Mouse (Mus musculus) forebrain, embryonic 10.5 days (tissue): Measurements from ENCODE around the gene Gh. TPM values are rescaled to one million over a fixed set of nuclear protein-coding genes. Genes with fewer than 3 reads are reported as not detected.

Experiments
- DNase-seq: peaks from one replicate; pipeline ENCODE4 v3.0.0-alpha.2; 2017; ENCODE audit warnings: low spot score; ENCODE audit errors: extremely low spot score
- H3K27ac ChIP-seq: fragments of 300-500 bp; sonication (generic); 2 replicates; pipeline ENCODE4 v1.5.1; 2016; ENCODE audit warnings: mild to moderate bottlenecking
- H3K27me3 ChIP-seq: fragments of 300-500 bp; sonication (generic); 2 replicates; pipeline ENCODE4 v1.6.1; 2016; ENCODE audit warnings: mild to moderate bottlenecking; ENCODE audit not compliant: poor library complexity, severe bottlenecking
- H3K36me3 ChIP-seq: fragments of 300-500 bp; sonication (generic); replicated peaks from 2 replicates; pipeline ENCODE4 v1.6.1; 2016; ENCODE audit warnings: mild to moderate bottlenecking, moderate library complexity
- H3K4me1 ChIP-seq: fragments of 300-500 bp; sonication (generic); 2 replicates; pipeline ENCODE4 v1.6.1; 2016
- H3K4me3 ChIP-seq: fragments of 300-500 bp; sonication (generic); 2 replicates; pipeline ENCODE4 v1.5.1; 2016; ENCODE audit warnings: mild to moderate bottlenecking, moderate library complexity
- H3K9me3 ChIP-seq: fragments of 300-500 bp; sonication (generic); 2 replicates; pipeline ENCODE4 v1.6.1; 2016; ENCODE audit warnings: mild to moderate bottlenecking, moderate library complexity
- WGBS: fragments of 180-500 bp; shearing (Covaris S2); methylation state at CpG from one replicate; pipeline ENCODE4 v1.1.7; 2016; 5-methylcytosine and 5-hydroxymethylcytosine counted together
- polyA plus RNA-seq: library from polyadenylated mRNA; unstranded; fragments of >200 nt; fragmentation: Nextera tagmentation; extraction: Ambion mirVana; gene quantifications from 2 replicates; pipeline ENCODE4 v1.2.1, GENCODE M21; 2016

Gene Gh
- polyA plus RNA-seq, 1 experiment from 2014 or later, result not detected

DNA sequence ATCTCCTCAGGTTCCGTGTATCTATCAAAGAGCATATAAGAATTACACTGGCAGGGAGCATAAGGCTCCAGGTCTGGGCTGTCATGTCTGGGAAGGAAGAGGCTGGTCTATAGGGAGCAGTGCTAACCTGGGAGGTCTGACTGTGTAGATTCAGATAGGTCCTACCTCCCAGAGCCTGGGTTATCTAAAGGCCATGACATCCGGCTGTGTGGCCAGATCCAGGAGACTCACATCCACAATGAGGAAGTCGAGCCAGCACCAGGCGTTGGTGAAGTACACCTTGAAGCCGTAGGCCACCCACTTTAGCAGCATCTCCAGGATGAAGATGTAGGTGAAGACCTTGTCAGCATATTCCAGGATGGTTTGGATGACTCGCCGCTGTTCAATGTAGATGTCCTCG lies 24.8 kb upstream of the Gh start:
- Histone ChIP-seq H3K36me3 (no peaks in the 10 kb centered on the region), H3K4me3 (no peak overlapping the region), H3K9me3 (no peaks in the 10 kb centered on the region), H3K27me3 (no peaks in the 10 kb centered on the region), H3K4me1 (peaks cover 35% of the 10 kb centered on the region), H3K27ac (no peak overlapping the region)
- WGBS, result 92% methylated on average over 8 of the region's 8 CpGs
- no peak for DNase-seq

DNA sequence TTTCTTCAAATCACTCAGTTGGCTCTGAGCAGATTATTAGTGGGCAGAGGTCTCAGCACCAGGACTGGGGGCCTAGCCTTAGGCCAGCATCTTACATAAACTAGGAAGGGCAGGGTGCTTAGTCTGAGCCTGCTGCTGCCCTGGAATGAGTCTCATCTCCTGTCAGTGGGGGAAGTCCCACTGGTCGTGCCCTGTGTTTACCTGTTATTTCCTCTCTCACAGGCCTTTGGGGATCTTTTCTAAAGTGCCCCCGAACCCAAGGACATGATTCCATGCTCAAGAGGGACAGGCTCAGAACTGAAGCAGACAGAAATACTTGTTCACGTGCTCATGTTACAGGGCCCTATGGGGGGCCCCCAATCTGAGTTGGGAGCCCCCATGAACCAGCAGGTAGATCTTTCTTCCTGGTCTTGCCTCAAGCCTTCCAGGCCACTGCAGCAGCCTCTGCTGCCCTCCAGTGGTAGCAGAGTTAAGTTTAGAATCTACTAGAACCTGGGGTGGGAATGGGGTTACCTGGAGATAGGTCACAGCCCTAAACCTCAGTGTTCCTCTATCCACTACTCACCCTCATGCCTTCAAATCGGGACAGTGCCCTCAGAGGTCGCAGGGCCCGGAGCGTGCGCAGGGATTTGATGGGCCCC lies 24.0 kb upstream of the Gh start:
- 77% methylated on average over 8 of the region's 8 CpGs for WGBS
- H3K27me3 ChIP-seq, result no peaks in the 10 kb centered on the region
- H3K27ac ChIP-seq, result peak overlapping the region; percentile 11; the same call in 1 of the 2 replicates
- no peaks in the 10 kb centered on the region for H3K36me3 ChIP-seq
- peaks cover 35% of the 10 kb centered on the region for H3K4me1 ChIP-seq
- peak; percentile 36 for DNase-seq
- no peaks in the 10 kb centered on the region for H3K9me3 ChIP-seq
- no peak overlapping the region for H3K4me3 ChIP-seq

DNA sequence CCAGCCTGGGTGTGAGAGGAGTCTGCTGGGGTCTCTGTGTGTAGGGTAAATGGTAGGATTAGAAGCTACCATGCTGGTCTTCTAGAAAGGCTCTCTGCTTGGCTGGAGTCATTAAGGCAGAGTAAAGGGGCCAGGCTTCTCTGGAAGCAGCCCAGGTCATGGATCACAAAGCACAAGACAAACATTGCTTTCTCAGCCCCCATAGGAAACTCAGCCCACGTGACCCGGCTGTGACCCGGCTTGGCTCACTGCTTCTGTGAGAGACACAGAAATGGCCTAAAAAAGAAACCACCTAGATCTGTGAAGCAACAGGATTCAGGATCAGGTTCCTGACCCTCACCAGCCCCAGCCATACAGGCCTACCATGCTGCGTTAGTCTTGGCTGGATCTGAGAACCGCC lies 23.2 kb upstream of the Gh start:
- no peak for DNase-seq
- H3K9me3 ChIP-seq, result no peaks in the 10 kb centered on the region
- H3K4me1 ChIP-seq, result peaks cover 35% of the 10 kb centered on the region
- H3K36me3 ChIP-seq, result no peaks in the 10 kb centered on the region
- no peaks in the 10 kb centered on the region for H3K27me3 ChIP-seq
- H3K4me3 ChIP-seq, result no peak overlapping the region
- WGBS, result 64% methylated on average over 5 of the region's 5 CpGs
- H3K27ac ChIP-seq, result peak overlapping the region; percentile 22

DNA sequence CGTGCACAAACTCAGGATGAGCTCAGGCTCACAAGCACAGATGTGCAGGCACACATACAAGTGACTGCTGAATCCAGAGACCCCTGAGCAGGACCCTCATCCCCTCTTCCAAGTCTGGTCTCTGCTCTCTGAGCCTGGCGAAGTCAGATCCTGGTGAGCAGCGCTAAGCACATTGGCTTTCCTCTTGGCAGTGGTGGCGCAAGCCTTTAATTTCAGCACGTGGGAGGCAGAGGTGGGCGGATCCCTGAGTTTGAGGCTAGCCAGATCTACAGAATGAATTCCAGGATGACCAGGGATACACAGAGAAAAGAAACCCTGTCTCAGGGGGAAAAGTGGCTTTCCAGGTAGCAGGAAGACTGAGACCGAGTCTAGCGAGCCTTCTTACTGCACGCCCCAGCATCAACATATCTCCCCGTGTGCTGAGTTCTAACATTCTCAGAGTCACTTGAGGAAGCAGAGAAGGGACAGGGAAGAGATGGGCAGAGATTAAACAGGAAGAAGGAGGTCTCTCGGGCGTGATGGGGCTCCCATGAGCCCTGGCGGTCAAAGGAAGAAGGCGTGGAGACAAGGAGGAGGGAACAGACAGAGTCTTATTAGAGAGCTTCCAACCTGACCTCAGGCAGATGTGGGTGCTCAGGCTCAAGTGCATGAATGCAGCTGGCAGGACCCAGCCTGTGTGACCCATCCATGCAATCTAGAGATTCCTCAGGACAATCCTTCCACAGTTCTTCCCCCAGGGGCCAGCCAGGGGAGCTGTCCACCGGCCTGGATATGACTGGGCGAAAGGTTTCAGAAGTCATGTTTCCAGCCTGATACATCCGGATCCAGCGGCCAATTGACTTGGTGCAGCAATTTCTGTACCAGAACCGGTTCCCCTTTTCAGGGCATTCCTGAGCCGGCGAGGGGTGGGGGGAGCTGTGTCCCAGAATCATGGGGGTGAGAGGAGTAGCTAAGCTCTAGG lies 17.0 kb upstream of the Gh start:
- Histone ChIP-seq H3K4me3 (no peak overlapping the region), H3K36me3 (no peaks in the 10 kb centered on the region), H3K27ac (no peak overlapping the region), H3K27me3 (no peaks in the 10 kb centered on the region), H3K9me3 (no peaks in the 10 kb centered on the region), H3K4me1 (peaks cover 30% of the 10 kb centered on the region)
- WGBS, result 79% methylated on average over 21 of the region's 21 CpGs
- DNase-seq, result no peak

DNA sequence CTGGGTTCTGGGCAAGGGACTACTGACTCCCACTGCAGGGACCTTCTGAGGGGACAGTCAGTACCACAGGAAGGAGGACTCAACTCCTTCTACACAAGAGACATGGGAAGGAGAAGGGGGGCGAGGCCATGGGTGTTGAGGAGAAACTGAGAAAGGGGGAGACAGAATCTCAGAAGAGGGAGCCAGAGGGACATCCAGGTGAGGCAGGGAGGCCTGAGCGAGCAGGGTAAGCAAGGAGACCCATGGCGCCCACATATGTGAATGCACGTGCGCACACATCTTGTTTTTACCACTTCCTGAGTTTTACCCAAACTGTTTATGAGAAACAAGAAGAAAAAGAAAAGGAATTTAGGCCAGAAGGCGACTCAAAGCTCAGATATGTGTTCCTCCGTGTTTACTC lies 16.1 kb upstream of the Gh start:
- H3K4me3 ChIP-seq, result no peak overlapping the region
- H3K36me3 ChIP-seq, result no peaks in the 10 kb centered on the region
- no peak for DNase-seq
- no peaks in the 10 kb centered on the region for H3K27me3 ChIP-seq
- no peaks in the 10 kb centered on the region for H3K9me3 ChIP-seq
- no peak overlapping the region for H3K27ac ChIP-seq
- 89% methylated on average over 7 of the region's 7 CpGs for WGBS
- H3K4me1 ChIP-seq, result peaks cover 38% of the 10 kb centered on the region

DNA sequence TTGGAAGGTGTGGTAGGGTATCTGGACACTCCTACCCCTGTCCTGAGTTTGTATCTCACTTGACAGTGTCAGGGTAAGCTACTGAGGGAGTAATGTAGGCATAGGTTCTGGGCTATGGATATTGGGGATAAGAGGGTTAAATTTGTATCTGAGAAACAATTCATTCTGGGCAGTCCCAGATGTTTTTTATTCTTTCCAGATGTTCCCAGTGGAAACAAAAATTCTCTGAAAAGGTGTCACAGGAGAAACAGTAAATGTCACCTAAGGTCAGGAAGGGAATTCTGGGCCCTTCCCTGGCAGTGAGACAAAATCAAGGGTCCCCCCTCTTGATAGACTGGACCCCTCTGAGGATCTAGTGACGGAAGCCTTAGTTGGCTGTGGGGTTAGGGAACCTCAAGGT lies 14.8 kb upstream of the Gh start:
- Histone ChIP-seq H3K27me3 (no peaks in the 10 kb centered on the region), H3K9me3 (no peaks in the 10 kb centered on the region), H3K4me1 (peaks cover 38% of the 10 kb centered on the region), H3K36me3 (no peaks in the 10 kb centered on the region), H3K27ac (0 out of 2 replicates have a peak overlapping the region, but pooled peaks have one; percentile 20), H3K4me3 (no peak overlapping the region)
- DNase-seq, result no peak
- WGBS, result 67% methylated on average over 1 of the region's 1 CpGs

DNA sequence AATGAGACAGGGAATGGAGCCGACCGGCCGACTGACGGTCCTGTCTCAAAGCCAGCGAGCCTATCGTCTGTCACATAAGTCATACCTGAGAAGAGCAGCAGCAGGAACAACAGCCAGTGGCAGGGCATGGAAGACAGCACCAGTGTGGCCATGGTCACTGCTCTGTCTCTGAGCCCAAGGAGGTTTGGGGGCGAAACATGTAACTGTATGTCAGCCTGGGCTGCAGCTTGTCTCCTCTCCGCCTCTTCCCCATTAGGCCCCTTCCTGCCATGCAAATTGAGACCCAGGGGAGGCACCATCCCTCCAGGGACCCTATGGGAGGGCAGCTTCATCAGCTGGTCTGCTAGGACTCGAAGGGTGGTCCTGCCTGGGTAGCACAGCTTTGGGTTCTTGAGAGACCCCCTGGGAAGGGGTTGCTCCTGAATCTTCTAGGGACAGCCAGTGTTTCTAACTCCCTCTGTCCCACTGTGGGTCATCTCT lies 12.7 kb upstream of the Gh start, which contains the start of gene Cd79b:
Cd79b (minus strand) TSS at position 430 of the 480 bp plus-strand sequence.
- 75% methylated on average over 9 of the region's 9 CpGs for WGBS
- peak within 1 kb of the TSS; percentile 51; the same call in 1 of the 2 replicates for H3K27ac ChIP-seq
- H3K36me3 ChIP-seq, result no peaks in the 10 kb centered on the region
- H3K9me3 ChIP-seq, result no peaks in the 10 kb centered on the region
- no peak for DNase-seq
- peaks cover 44% of the 10 kb centered on the region for H3K4me1 ChIP-seq
- no peaks in the 10 kb centered on the region for H3K27me3 ChIP-seq
- no peak within 1 kb of the TSS for H3K4me3 ChIP-seq

DNA sequence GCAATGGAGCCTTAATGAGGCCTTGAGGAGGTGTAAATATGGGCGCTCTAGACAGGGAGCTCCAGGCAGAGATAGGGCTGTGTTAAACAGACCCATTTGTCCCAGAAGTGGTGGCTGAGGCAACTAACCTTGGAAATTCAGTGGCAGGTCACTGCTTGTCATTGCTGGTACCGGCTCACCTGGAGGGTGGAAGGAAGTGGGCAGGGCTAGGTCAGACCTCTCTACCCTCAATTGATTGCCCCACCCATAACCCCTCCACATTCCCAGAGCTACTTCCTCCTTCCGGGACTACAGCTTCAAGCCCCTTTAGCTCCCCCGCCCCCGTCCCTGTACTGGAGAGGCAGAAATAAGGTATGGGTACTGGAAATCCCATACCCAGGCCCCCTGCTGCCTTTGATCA lies 11.9 kb upstream of the Gh start:
- Histone ChIP-seq H3K36me3 (no peaks in the 10 kb centered on the region), H3K9me3 (no peaks in the 10 kb centered on the region), H3K4me3 (no peak overlapping the region), H3K27me3 (no peaks in the 10 kb centered on the region), H3K27ac (peak overlapping the region; percentile 51; the same call in 1 of the 2 replicates), H3K4me1 (peaks cover 36% of the 10 kb centered on the region)
- WGBS, result 68% methylated on average over 5 of the region's 5 CpGs
- DNase-seq, result no peak

DNA sequence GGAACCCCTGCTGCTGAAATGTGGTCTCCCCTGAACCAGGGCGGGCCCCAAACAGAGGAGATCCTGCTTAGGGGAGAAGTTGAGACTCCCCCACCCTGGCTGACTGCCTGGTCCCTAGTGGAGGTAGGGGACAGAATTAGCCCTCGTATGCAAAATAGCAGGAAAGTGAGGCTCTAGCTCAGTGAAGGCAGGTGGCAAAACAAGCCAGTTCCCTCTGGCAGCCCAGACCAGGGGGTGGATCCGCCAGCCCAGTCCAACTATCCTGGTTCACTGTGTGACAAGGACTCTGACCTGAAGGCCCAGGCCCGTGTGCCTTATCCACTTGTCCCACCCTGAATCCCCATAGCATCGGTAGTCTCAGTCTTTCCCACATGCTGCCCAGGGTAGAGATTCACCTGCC lies 8.5 kb upstream of the Gh start:
- WGBS, result 67% methylated on average over 5 of the region's 5 CpGs
- no peak overlapping the region for H3K27ac ChIP-seq
- no peaks in the 10 kb centered on the region for H3K27me3 ChIP-seq
- no peak for DNase-seq
- H3K4me3 ChIP-seq, result no peak overlapping the region
- H3K9me3 ChIP-seq, result no peaks in the 10 kb centered on the region
- H3K4me1 ChIP-seq, result peaks cover 31% of the 10 kb centered on the region
- H3K36me3 ChIP-seq, result no peaks in the 10 kb centered on the region

DNA sequence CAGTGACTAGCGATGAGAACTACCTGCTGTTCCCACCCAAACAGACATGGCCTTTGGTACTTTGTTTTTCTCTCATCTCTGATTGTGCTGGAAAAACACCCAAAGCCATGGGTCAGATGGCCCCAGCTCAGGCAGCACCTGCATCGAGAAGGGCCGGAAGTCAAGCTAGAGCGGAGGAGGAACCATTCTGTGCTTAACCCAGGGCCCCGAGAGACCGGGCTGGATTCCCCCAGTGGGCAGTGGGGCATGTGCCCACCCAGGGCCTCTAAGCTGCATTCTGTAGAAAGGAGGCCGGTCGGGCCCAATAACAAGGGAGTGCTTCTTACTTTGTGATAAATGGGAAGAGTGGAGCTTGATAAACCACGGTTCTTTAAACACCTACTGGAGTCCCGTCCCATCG lies 6.5 kb upstream of the Gh start:
- H3K27me3 ChIP-seq, result no peaks in the 10 kb centered on the region
- no peaks in the 10 kb centered on the region for H3K9me3 ChIP-seq
- H3K27ac ChIP-seq, result peak overlapping the region; percentile 48; the same call in 1 of the 2 replicates
- no peak for DNase-seq
- WGBS, result 86% methylated on average over 11 of the region's 11 CpGs
- H3K4me3 ChIP-seq, result no peak overlapping the region
- no peaks in the 10 kb centered on the region for H3K36me3 ChIP-seq
- H3K4me1 ChIP-seq, result peaks cover 15% of the 10 kb centered on the region

DNA sequence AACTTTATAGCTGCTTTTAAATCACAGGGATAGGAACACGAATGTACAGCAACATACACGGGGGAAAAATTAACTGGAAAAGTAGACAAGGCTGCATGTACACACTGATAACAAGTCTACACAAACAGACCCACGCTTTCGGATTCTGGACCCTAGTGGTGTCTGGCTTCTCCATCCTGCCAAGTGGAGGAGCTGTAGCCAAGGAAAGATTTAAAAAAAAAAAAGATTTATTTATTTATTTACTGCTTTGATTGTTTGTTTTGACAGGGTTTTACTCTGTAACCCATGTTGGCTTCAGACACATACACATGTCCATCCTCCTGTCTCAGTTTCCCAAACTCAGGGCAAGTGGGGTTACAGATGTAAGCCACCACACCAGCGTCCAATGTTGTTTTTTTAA lies 5.8 kb upstream of the Gh start:
- Histone ChIP-seq H3K27me3 (no peaks in the 10 kb centered on the region), H3K36me3 (no peaks in the 10 kb centered on the region), H3K27ac (no peak overlapping the region), H3K9me3 (no peaks in the 10 kb centered on the region), H3K4me3 (no peak overlapping the region), H3K4me1 (peaks cover 12% of the 10 kb centered on the region)
- DNase-seq, result no peak
- 89% methylated on average over 5 of the region's 5 CpGs for WGBS

DNA sequence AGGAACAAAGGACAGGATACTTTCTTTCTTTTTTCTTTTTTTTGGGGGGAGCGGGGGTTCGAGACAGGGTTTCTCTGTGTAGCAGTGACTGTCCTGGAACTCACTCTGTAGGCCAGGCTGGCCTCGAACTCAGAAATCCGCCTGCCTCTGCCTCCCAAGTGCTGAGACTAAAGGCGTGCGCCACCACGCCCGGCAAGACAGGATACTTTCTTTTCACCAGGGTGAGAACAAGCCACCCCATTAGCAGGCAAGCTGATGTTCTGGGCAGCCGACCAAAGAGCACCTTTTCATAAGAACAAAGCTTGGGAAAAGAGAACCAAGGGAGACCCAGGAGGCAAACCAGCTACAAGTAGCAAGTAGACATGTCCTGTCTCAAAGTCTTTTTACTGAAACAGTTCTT lies 5.1 kb upstream of the Gh start:
- 86% methylated on average over 9 of the region's 9 CpGs for WGBS
- H3K4me1 ChIP-seq, result peaks cover 12% of the 10 kb centered on the region
- no peaks in the 10 kb centered on the region for H3K36me3 ChIP-seq
- no peaks in the 10 kb centered on the region for H3K9me3 ChIP-seq
- no peak overlapping the region for H3K4me3 ChIP-seq
- no peak for DNase-seq
- H3K27me3 ChIP-seq, result no peaks in the 10 kb centered on the region
- no peak overlapping the region for H3K27ac ChIP-seq

DNA sequence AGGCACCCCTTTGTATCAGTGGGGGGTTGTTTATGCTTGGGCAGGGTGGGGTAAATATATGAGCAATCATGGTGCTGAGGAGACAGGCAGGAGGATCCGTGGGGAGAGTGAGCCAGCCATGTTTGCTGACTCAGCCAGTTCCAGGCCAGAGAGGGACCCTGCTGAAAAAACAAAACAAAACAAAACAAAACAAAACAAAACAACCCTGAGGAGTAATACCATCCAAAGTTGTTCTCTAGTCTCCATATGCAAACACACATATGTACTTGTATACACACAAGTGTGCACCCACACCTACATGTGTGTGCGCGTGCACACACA lies 4.4 kb upstream of the Gh start:
- Histone ChIP-seq H3K27me3 (no peaks in the 10 kb centered on the region), H3K4me3 (no peak overlapping the region), H3K4me1 (peaks cover 12% of the 10 kb centered on the region), H3K36me3 (no peaks in the 10 kb centered on the region), H3K27ac (no peak overlapping the region), H3K9me3 (no peaks in the 10 kb centered on the region)
- DNase-seq, result no peak
- WGBS, result 90% methylated on average over 3 of the region's 3 CpGs
